Mouse (Mus musculus): Measurements from ENCODE around the gene Aph1a. TPM values are rescaled to one million over a fixed set of nuclear protein-coding genes. Genes with fewer than 3 reads are reported as not detected.
"Not testable (repeated sequence)": the region's sequence is repeated elsewhere in the genome, so short reads cannot be mapped to it uniquely, and the experiment has no call there.

Aph1a gene
- polyA plus RNA-seq, 1 experiment, result 160 TPM

DNA sequence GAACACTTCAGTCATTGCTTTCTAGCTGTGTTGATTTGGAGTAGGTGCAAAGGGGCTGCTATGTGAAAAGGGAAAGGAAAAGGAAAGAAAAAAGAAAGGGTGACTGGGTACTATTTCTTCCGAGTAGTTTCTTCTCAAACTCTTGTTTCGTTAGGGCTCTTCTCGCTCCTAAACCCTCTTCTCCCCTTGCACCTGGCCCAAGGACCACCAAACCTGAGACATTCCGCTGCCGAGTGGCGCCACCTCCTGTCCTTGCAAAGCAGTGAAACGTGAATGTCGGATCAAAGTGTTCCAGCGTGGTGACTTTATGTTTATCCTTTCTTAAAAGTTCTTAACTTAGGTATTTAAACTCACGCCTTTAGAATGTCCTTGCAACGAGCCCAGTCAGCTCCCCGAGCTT is 13.1 kb downstream of the Aph1a start:
- TF ChIP-seq POLR2A (IDR thresholded peaks at IDR 0.05; ENCODE audit: borderline replicate concordance, extremely low read depth, low read depth, low read length), result no peak
- TF ChIP-seq CTCF (IDR thresholded peaks at IDR 0.05; ENCODE audit: insufficient read depth, low read length), result peak; percentile 92
- WGBS, result under 1% methylated on average over 12 of the region's 12 CpGs
- Histone ChIP-seq H3K4me1 (ENCODE audit: control insufficient read depth, insufficient read depth, low read length) (peaks cover 2% of the 10 kb centered on the region; the same call in 1 of the 2 replicates), H3K4me3 (replicated peaks; ENCODE audit: extremely low read depth, low read depth, low read length) (peak overlapping the region; percentile 35)
- peak; percentile 64 for DNase-seq

DNA sequence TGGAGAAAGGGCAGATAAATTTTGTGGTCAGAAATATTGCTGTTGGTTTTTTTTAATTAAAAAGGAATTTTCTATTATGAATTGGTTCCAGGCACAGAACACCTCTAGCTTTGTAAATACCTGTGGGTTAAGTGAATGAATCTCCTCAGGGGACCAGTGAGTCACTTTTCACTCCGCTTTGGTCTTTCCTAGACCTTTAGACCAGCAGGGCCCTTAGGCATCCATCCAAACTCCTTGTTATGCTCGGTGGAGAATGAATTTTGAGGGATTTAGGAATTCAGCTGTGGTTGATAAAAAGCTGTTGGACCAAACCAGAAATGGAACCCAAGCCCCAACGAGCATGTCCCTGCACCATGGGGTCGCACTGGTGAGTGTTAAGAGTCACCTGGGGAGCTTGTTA is 13.8 kb downstream of the Aph1a start:
- WGBS, result 48% methylated on average over 4 of the region's 4 CpGs
- no peak for TF ChIP-seq CTCF (IDR thresholded peaks at IDR 0.05; ENCODE audit: insufficient read depth, low read length)
- Histone ChIP-seq H3K4me3 (replicated peaks; ENCODE audit: extremely low read depth, low read depth, low read length) (no peak overlapping the region), H3K4me1 (ENCODE audit: control insufficient read depth, insufficient read depth, low read length) (peaks cover 2% of the 10 kb centered on the region; the same call in 1 of the 2 replicates)
- no peak for DNase-seq

DNA sequence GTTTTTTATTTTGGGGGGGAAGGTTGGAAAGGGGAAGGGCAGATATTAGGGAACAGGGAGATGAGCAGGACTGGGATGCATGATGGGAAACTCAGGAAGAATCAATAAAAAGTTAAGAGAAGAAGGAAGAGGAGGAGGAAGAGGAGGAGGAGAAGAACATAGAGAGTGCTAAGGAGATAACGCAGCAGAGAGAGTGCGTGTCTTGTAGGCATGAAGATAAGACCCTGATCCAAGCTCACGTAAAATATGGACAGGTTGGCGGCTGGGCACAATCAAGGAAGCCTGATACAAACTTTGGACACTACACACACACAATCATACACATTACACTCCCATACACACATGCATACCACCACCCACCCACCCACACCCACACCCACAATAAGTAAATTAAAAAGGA is 20.9 kb downstream of the Aph1a start:
- TF ChIP-seq POLR2A (IDR thresholded peaks at IDR 0.05; ENCODE audit: borderline replicate concordance, extremely low read depth, low read depth, low read length) (no peak), CTCF (IDR thresholded peaks at IDR 0.05; ENCODE audit: insufficient read depth, low read length) (no peak)
- no peak for DNase-seq
- Histone ChIP-seq H3K4me3 (replicated peaks; ENCODE audit: extremely low read depth, low read depth, low read length) (no peak overlapping the region), H3K4me1 (ENCODE audit: control insufficient read depth, insufficient read depth, low read length) (no peaks in the 10 kb centered on the region)
- WGBS, result 88% methylated on average over 4 of the region's 4 CpGs

DNA sequence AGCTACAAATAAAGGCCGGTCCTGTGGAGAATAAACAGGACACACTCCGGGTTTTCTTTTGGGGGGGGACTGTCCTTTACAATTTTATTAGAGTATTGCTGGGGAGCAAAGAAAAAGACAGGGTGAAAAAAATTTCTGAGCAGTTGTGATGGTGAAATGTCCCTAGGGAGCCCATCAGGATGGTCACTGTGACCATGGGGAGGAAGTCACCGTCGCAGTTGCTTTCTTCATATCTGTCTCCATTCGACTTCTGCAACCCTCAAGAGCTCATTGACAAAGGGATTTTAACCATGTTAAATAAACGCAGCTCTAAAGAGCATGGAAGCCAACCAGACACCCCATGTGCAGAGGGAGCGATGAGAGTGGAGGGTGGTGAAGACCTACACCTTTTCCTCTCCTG is 23.0 kb downstream of the Aph1a start:
- Histone ChIP-seq H3K4me3 (replicated peaks; ENCODE audit: extremely low read depth, low read depth, low read length) (no peak overlapping the region), H3K4me1 (ENCODE audit: control insufficient read depth, insufficient read depth, low read length) (no peaks in the 10 kb centered on the region)
- DNase-seq, result no peak
- TF ChIP-seq CTCF (IDR thresholded peaks at IDR 0.05; ENCODE audit: insufficient read depth, low read length) (no peak), POLR2A (IDR thresholded peaks at IDR 0.05; ENCODE audit: borderline replicate concordance, extremely low read depth, low read depth, low read length) (no peak)
- WGBS, result 57% methylated on average over 7 of the region's 7 CpGs

DNA sequence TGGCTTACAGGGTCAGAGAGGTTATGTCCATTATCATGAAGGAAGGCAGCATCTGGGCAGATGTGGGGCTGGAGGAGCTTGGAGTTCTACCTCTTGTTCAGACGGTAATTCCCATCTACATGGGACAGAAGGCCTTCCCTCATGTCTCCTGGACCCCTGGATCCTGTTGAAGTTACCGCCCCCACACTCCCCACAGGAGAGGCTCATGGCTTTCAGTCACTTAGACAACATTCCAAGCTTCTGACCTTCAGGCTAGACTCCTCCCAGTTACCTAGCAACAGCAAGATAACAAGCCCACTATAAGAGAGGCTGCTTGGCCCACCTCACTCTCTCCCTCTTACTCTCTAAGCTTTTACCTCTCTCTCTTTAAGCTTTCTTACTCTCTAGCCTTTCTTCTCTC is 26.8 kb downstream of the Aph1a start:
- H3K4me3 ChIP-seq (replicated peaks; ENCODE audit: extremely low read depth, low read depth, low read length); H3K4me1 ChIP-seq (ENCODE audit: control insufficient read depth, insufficient read depth, low read length); DNase-seq: not testable (repeated sequence)
- WGBS, result 68% methylated on average over 2 of the region's 2 CpGs

DNA sequence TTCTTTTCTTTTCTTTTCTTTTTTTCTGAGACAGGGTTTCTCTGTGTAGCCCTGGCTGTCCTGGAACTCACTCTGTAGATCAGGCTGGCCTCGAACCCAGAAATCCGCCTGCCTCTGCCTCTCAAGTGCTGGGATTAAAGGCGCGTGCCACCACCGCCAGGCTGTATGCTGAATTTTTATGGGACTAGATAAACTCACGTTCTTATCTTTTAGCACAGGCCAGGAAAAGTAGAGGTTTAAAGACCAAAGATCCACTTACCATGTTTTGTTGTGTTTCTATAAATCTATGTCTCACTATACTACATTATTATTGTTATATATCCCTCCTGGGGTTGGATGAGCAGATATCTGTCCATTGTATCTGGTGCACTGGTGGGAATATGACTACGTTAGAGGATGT is 29.7 kb downstream of the Aph1a start:
- H3K4me1 ChIP-seq (ENCODE audit: control insufficient read depth, insufficient read depth, low read length); H3K4me3 ChIP-seq (replicated peaks; ENCODE audit: extremely low read depth, low read depth, low read length); DNase-seq: not testable (repeated sequence)
- WGBS, result 86% methylated on average over 7 of the region's 7 CpGs

DNA sequence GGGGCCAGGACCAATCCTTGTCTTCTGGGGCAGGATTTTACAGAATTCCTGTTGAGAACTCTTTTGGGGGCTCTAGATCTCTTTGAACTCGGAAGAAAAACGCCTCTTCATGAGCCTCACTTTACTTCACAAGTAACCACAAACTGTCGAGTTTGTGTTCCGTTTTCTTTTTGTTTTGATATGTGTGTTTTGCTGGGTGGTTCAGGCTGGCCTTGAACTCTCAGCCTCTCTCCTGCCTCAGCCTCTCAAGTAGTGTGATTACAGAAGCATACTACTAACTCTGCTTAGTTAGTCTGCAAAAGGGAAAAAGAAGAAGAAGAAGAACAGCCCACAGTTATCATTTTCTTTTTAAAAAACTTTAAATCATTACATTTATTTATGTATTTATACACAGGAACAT is 30.4 kb downstream of the Aph1a start:
- Histone ChIP-seq H3K4me1 (ENCODE audit: control insufficient read depth, insufficient read depth, low read length) (no peaks in the 10 kb centered on the region), H3K4me3 (replicated peaks; ENCODE audit: extremely low read depth, low read depth, low read length) (no peak overlapping the region)
- TF ChIP-seq POLR2A (IDR thresholded peaks at IDR 0.05; ENCODE audit: borderline replicate concordance, extremely low read depth, low read depth, low read length) (no peak), CTCF (IDR thresholded peaks at IDR 0.05; ENCODE audit: insufficient read depth, low read length) (no peak)
- WGBS, result 54% methylated on average over 4 of the region's 4 CpGs
- no peak for DNase-seq

DNA sequence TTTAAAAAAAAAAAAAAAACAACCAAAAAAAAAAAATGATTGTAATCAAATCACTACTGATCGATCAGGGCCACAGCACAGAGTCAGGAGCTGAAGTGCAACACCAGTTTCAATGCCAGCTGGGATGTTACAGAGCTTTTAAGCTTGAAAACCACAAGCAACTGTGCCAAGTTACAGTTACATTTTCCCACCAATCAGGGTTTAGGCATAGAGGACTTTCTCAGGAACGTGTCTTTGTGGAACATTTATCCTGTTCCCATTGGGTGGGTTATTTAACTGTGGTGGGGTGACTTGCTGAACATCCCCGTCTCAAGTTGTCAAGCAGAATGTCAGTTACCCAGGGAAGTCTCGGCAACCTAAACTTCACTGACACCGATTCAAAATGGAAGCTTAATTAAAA is 31.3 kb downstream of the Aph1a start:
- DNase-seq, result no peak
- WGBS, result 74% methylated on average over 5 of the region's 5 CpGs
- H3K4me3 ChIP-seq (replicated peaks; ENCODE audit: extremely low read depth, low read depth, low read length), result no peak overlapping the region
- TF ChIP-seq CTCF (IDR thresholded peaks at IDR 0.05; ENCODE audit: insufficient read depth, low read length), result no peak
- TF ChIP-seq POLR2A (IDR thresholded peaks at IDR 0.05; ENCODE audit: borderline replicate concordance, extremely low read depth, low read depth, low read length), result no peak
- no peaks in the 10 kb centered on the region for H3K4me1 ChIP-seq (ENCODE audit: control insufficient read depth, insufficient read depth, low read length)

DNA sequence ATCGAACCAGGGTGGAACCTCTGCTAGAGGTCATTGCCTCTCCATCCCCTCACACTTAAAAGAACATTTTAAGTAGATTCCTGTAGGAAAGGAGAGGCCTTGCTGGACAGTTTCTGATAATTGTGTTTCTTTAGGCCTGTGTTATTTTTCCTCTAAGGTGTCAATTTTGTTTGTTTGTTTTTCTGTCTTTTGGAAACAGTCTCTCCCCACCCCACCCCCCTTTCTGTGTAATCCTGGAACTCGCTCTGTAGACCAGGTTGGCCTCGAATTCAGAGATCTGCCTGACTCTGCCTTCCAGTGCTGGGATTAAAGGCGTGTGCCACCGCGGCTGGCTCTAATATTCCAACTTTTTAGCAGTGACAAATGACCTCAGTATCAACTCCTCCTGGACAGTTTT is 34.5 kb downstream of the Aph1a start:
- WGBS, result 37% methylated on average over 6 of the region's 6 CpGs
- no peak overlapping the region for H3K4me3 ChIP-seq (replicated peaks; ENCODE audit: extremely low read depth, low read depth, low read length)

DNA sequence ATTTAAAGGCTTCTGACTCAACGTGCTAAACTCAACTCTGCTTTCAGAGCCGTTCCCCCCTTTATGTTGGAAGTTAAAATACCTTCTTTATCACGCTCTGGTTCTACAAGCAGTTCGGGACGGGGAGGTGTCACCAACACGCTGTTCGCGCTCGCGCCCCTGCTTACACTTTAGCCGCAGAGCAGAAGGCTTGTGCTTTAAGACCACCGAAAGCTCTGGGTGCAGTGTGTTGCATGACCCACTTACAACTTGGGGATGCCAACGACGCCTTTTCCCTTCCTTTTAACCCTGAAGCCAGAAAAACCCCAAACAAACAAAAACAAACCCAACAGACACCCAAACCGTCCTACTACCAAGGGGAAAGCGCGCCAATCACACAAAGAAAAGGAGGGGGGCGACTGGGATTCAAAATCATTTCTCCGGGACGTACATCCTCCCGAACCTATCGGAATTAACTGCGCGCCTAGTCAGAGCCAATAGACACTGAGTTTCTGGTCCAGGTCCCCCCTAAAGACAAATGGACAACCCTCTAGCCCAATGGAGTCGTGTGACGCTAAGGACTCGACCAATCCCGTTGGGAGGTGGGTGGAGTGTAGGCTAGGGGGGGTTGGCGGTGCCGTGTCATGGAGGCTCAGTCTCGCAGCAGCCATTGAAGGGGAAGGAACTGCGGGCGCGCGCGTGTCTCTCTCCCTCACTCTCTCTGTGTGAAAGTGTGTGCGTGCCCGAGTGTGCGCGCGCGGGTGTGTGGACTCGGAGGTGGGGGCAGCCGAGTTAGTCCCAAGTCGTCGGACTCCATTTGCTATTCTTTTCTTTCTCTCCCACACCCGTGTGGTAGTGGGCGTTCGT is 35.1 kb downstream of the Aph1a start, which contains the start of gene Anp32e:
Gene Anp32e (plus strand): TSS at position 589 of the 846 bp plus-strand sequence.
- peaks cover 3% of the 10 kb centered on the region for H3K4me1 ChIP-seq (ENCODE audit: control insufficient read depth, insufficient read depth, low read length)
- TF ChIP-seq POLR2A (IDR thresholded peaks at IDR 0.05; ENCODE audit: borderline replicate concordance, extremely low read depth, low read depth, low read length), result peak; percentile 92
- no peak for TF ChIP-seq CTCF (IDR thresholded peaks at IDR 0.05; ENCODE audit: insufficient read depth, low read length)
- peak within 1 kb of the TSS; percentile 75 for H3K4me3 ChIP-seq (replicated peaks; ENCODE audit: extremely low read depth, low read depth, low read length)
- WGBS, result under 1% methylated on average over 49 of the region's 49 CpGs
- DNase-seq, result peak; percentile 95

More for the DNA sequence above, 34.5 kb downstream of the Aph1a start:
- TF ChIP-seq CTCF (IDR thresholded peaks at IDR 0.05; ENCODE audit: insufficient read depth, low read length) (no peak), POLR2A (IDR thresholded peaks at IDR 0.05; ENCODE audit: borderline replicate concordance, extremely low read depth, low read depth, low read length) (no peak)
- peaks cover 3% of the 10 kb centered on the region for H3K4me1 ChIP-seq (ENCODE audit: control insufficient read depth, insufficient read depth, low read length)
- DNase-seq, result no peak

Data from lung, adult 2 months (tissue).